Mouse (Mus musculus) thymus, postnatal 25 days (tissue): ENCODE measurements around the gene Klf7.

ENCODE experiments used
- DNase-seq: peaks from one replicate; pipeline ENCODE4 v3.0.0; 2022

The Klf7 gene

GRCm38 (mm10) chr1:64019127-64019635 lies 102.9 kb downstream of the Klf7 start:
- no peak for DNase-seq

DNA sequence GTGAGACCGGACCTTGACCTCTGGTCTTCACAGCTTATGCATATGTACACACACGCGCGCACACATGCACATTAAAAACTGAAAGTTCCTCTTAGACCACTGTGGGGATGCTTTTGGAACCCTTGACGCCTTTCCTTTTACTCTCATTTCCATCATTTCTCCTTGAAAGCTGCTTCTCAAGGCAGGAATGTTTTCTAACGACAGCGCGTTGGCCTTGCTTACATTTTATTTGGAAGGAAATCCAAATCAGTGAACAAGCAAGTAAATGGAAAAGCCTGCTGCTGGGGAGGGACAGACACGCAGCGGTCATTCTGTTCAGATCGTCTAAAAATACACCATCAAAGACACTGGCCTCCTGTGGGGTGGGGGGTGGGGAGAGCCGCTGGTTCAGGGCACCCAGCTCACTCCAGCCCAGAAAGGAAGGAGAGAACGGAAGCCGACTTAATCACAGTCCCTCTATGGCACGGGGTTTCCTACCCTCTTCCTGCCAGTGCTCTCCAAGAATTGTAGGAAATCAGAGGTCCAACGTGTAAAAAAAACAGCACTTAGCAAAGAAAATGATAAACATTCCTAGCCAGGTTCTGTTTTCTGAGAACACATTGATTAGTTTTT lies 103.5 kb downstream of the Klf7 start:
- no peak for DNase-seq

DNA sequence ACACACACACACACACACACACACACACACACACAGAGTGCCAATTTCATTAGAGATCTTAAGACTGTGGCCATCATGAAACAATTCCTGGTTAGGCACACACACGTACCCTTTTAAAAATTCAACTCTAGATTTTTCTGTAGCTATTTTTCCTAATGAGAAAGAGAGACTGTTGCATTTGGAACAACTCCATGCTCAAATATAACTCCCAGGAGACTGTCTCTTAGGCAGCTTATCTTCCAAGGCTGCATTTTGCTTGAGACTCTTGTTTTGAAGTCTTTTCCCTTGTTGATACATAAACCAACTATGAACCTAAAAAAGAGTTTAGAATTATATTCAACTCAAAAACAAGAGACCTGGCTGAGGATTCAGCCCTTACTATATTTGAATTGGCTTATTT lies 108.0 kb downstream of the Klf7 start:
- DNase-seq, result no peak

- no peak for DNase-seq
These were observed 113.1 kb downstream of the Klf7 start for GRCm38 (mm10) chr1:64008994-64009393.

- no peak for DNase-seq
These were observed 114.1 kb downstream of the Klf7 start for GRCm38 (mm10) chr1:64008031-64008430.

GRCm38 (mm10) chr1:64005194-64005593 lies 116.9 kb downstream of the Klf7 start:
- DNase-seq, result no peak

GRCm38 (mm10) chr1:64003525-64004291 lies 118.4 kb downstream of the Klf7 start:
- peak; percentile 50 for DNase-seq

- peak; percentile 56 for DNase-seq
These were observed 120.0 kb downstream of the Klf7 start for GRCm38 (mm10) chr1:64002036-64002435.

GRCm38 (mm10) chr1:64000597-64000996 lies 121.5 kb downstream of the Klf7 start:
- peak; percentile 78 for DNase-seq

DNA sequence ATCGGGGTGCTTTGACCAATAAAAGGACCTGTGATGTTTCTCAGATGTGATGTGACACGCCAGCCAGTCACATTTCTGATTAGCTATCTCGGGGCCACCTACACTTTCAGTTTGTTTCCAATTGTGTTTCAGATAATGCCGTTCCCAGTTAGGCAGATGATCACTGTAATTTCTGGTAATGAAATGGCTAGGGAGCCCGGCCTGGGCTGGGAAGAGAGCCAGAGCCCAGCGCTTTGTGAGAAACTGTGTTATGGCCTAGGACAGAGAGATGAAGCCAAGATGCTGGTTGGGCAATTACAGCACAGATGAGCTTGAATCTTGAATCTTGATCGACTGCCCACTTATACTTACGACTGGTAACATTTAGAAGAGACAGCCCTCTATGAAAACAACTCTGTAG lies 122.6 kb downstream of the Klf7 start:
- no peak for DNase-seq

- no peak for DNase-seq
These were observed 123.2 kb downstream of the Klf7 start for GRCm38 (mm10) chr1:63998901-63999300.

DNA sequence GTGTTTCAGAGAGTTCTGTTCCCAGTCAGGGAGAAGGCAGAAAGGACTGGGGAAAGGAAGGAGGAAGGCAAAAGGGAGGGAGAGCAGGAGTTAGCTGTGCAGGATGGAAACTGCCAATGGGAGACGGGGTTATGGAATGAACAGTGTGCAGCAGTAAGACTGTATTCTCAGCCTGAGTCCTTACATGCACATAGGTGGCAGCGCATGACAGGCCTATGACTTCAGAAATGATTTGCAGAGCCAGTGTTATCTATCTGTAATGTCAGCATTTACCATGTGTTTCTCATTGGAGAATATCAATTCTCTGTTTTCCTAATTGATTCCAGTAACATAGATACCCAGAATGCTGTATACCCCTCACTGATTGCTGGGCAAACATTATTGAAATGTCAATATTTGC lies 123.9 kb downstream of the Klf7 start:
- peak; percentile 44 for DNase-seq

DNA sequence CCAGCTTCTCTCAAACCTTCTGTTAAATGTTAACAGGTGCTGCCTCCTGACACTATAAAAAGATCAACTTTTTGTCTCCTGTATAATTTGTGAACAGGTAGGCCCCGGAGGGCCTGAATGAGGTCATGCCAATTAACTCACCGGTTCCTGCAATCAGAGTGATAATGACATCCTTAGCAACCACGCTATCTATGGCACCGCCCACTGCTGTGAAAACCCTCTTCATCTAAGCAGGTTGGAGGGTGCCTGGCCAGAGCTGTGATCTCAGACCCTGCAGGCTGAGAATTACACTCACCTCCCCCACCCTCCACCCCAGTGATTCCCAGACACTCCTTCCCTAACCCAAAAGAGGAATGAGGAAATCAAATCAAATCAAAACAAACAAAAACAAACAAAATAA lies 126.3 kb downstream of the Klf7 start:
- no peak for DNase-seq

- DNase-seq, result no peak
These were observed 127.0 kb downstream of the Klf7 start for GRCm38 (mm10) chr1:63995137-63995492.

- no peak for DNase-seq
These were observed 127.6 kb downstream of the Klf7 start for GRCm38 (mm10) chr1:63994248-63995136.

GRCm38 (mm10) chr1:63992506-63992905 lies 129.6 kb downstream of the Klf7 start:
- DNase-seq, result no peak

DNA sequence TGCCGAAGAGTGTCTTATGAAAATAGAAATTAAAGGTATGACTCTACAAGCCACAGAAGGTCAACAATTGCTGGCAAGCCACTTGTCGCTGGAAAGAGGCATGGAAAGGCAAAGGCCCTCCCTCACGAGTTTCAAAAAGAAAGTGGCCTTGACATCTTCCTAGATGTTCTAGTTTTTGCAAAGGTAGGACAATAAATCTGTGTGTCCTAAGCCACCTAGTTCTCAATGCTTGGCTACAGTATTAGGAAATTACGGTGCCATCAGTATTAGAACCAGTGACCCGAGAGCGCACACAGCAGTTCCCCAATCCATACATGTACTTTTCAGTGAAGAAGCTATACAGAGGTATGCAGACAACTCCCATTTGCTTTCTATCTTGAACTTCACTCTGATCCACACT lies 131.7 kb downstream of the Klf7 start:
- no peak for DNase-seq

GRCm38 (mm10) chr1:63980733-63981132 lies 141.3 kb downstream of the Klf7 start:
- DNase-seq, result no peak
